ENCODE assay signal across 8 mouse cellular contexts in genomic region chrX:111696356-111697282, GRCm38 (mm10). TPM values are rescaled to one million over a fixed set of nuclear protein-coding genes. Genes with fewer than 3 reads are reported as not detected.
DNase-seq lines count a peak whose midpoint lies in the region; ATAC-seq and TF ChIP-seq lines count a peak whose summit lies in the region.

Gene Hdx, minus strand, starts transcription at chrX:111697079.

- no peaks in the 10 kb centered on the region for H3K36me3 ChIP-seq in megakaryocyte, embryonic 14.5 days (replicated peaks; ENCODE audit: low read length)
- no peaks in the 10 kb centered on the region for H3K36me3 ChIP-seq in embryonic facial prominence, embryonic 13.5 days
- no peaks in the 10 kb centered on the region for H3K36me3 ChIP-seq in heart, adult 2 months (ENCODE audit: control insufficient read depth, insufficient read depth, low read length)
- no peaks in the 10 kb centered on the region for H3K36me3 ChIP-seq in midbrain, embryonic 11.5 days (ENCODE audit: control insufficient read depth, insufficient read depth, low read length)
- no peaks in the 10 kb centered on the region for H3K36me3 ChIP-seq in stomach, embryonic 14.5 days (ENCODE audit: control insufficient read depth, insufficient read depth, low read length)

- H3K9me3 ChIP-seq in megakaryocyte, embryonic 14.5 days: no peaks in the 10 kb centered on the region
- H3K9me3 ChIP-seq in embryonic facial prominence, embryonic 13.5 days: no peaks in the 10 kb centered on the region
- H3K9me3 ChIP-seq in midbrain, embryonic 11.5 days (ENCODE audit: control insufficient read depth, low read length): no peaks in the 10 kb centered on the region
- no peaks in the 10 kb centered on the region for H3K9me3 ChIP-seq in stomach, embryonic 14.5 days (ENCODE audit: control insufficient read depth, low read depth, low read length)

- TF ChIP-seq POLR2A in heart, adult 2 months (IDR thresholded peaks at IDR 0.05; ENCODE audit: insufficient read depth, low read depth, low read length): no peak

- no peaks in the 10 kb centered on the region for H3K4me1 ChIP-seq in megakaryocyte, embryonic 14.5 days
- no peaks in the 10 kb centered on the region for H3K4me1 ChIP-seq in embryonic facial prominence, embryonic 13.5 days
- no peaks in the 10 kb centered on the region for H3K4me1 ChIP-seq in heart, adult 2 months (ENCODE audit: control insufficient read depth, insufficient read depth, low read length)
- H3K4me1 ChIP-seq in midbrain, embryonic 11.5 days (ENCODE audit: control insufficient read depth, insufficient read depth, low read length): no peaks in the 10 kb centered on the region
- no peaks in the 10 kb centered on the region for H3K4me1 ChIP-seq in stomach, embryonic 14.5 days (ENCODE audit: control insufficient read depth, insufficient read depth, low read length)

- peak within 1 kb of the TSS; percentile 57; the same call in 1 of the 2 replicates for H3K27ac ChIP-seq in embryonic facial prominence, embryonic 13.5 days
- H3K27ac ChIP-seq in heart, adult 2 months: no peak within 1 kb of the TSS
- peak within 1 kb of the TSS; percentile 63 for H3K27ac ChIP-seq in midbrain, embryonic 11.5 days (ENCODE audit: low read depth, low read length)
- peak within 1 kb of the TSS; percentile 48; the same call in 1 of the 2 replicates for H3K27ac ChIP-seq in stomach, embryonic 14.5 days (ENCODE audit: low read length)

- intact Hi-C loops in heart, adult 2 months (cut with DNase I): no loop called here
- intact Hi-C loops in left cerebral cortex, postnatal 36 days (cut with DNase I): no loop called here

- no peak for TF ChIP-seq CTCF in heart, adult 2 months (IDR thresholded peaks at IDR 0.05)

- TF ChIP-seq EP300 in heart, adult 2 months (IDR thresholded peaks at IDR 0.05; ENCODE audit: insufficient read depth, low read depth, low read length): no peak

- peak within 1 kb of the TSS; percentile 66 for H3K9ac ChIP-seq in embryonic facial prominence, embryonic 13.5 days
- H3K9ac ChIP-seq in heart, adult 2 months (ENCODE audit: low read depth, low read length): peak within 1 kb of the TSS; percentile 50; the same call in 1 of the 2 replicates
- peak within 1 kb of the TSS; percentile 68 for H3K9ac ChIP-seq in midbrain, embryonic 11.5 days (ENCODE audit: low read length)
- H3K9ac ChIP-seq in stomach, embryonic 14.5 days (replicated peaks; ENCODE audit: low read depth, low read length): 0 out of 2 replicates have a peak within 1 kb of the TSS, but pooled peaks have one; percentile 25

- H3K4me2 ChIP-seq in embryonic facial prominence, embryonic 13.5 days: peak within 1 kb of the TSS; percentile 60
- H3K4me2 ChIP-seq in midbrain, embryonic 11.5 days: peak within 1 kb of the TSS; percentile 46
- peak within 1 kb of the TSS; percentile 47 for H3K4me2 ChIP-seq in stomach, embryonic 14.5 days (replicated peaks; ENCODE audit: low read depth, low read length)

- ATAC-seq in megakaryocyte, adult 5-6 weeks (ENCODE audit: poor library complexity, severe bottlenecking): no peak
- peak; percentile 82 for ATAC-seq in embryonic facial prominence, embryonic 13.5 days (ENCODE audit: insufficient number of reproducible peaks, insufficient read depth, low FRiP score, low TSS enrichment, low read depth)
- peak; percentile 97 for ATAC-seq in midbrain, embryonic 11.5 days (ENCODE audit: low FRiP score)
- peak; percentile 84; the same call in 1 of the 2 replicates for ATAC-seq in stomach, embryonic 14.5 days (ENCODE audit: insufficient number of reproducible peaks, insufficient read depth, low FRiP score, low read depth)

- H3K79me2 ChIP-seq in heart, adult 2 months (replicated peaks; ENCODE audit: control insufficient read depth, insufficient read depth, low read length): no peaks in the 10 kb centered on the region

- peak; percentile 37 to 44 for DNase-seq in heart, adult 2 months
- DNase-seq in kidney, adult 18-20 months: peak; percentile 28
- DNase-seq in left cerebral cortex, postnatal 36 days (ENCODE audit: low spot score in 2 of 2): peak; percentile 47 to 50
- peak; percentile 94 for DNase-seq in midbrain, embryonic 11.5 days (ENCODE audit: low spot score, missing footprints)

- peak within 1 kb of the TSS; percentile 38 for H3K4me3 ChIP-seq in megakaryocyte, embryonic 14.5 days (replicated peaks)
- H3K4me3 ChIP-seq in embryonic facial prominence, embryonic 13.5 days: peak within 1 kb of the TSS; percentile 50
- peak within 1 kb of the TSS; percentile 40 for H3K4me3 ChIP-seq in heart, adult 2 months
- peak within 1 kb of the TSS; percentile 41 for H3K4me3 ChIP-seq in midbrain, embryonic 11.5 days (ENCODE audit: low read depth, low read length)
- H3K4me3 ChIP-seq in stomach, embryonic 14.5 days (ENCODE audit: low read depth, low read length): peak within 1 kb of the TSS; percentile 42

- WGBS in embryonic facial prominence, embryonic 13.5 days: 20% methylated on average over 26 of the region's 26 CpGs
- WGBS in heart, adult 2 months: 20% methylated on average over 26 of the region's 26 CpGs
- WGBS in midbrain, embryonic 11.5 days: 19% methylated on average over 26 of the region's 26 CpGs
- WGBS in stomach, embryonic 14.5 days: 20% methylated on average over 26 of the region's 26 CpGs

- H3K27me3 ChIP-seq in megakaryocyte, embryonic 14.5 days (replicated peaks): no peaks in the 10 kb centered on the region
- H3K27me3 ChIP-seq in embryonic facial prominence, embryonic 13.5 days: no peaks in the 10 kb centered on the region
- no peaks in the 10 kb centered on the region for H3K27me3 ChIP-seq in heart, adult 2 months (ENCODE audit: control insufficient read depth, insufficient read depth, low read length)
- no peaks in the 10 kb centered on the region for H3K27me3 ChIP-seq in midbrain, embryonic 11.5 days (ENCODE audit: control insufficient read depth, insufficient read depth, low read length)
- H3K27me3 ChIP-seq in stomach, embryonic 14.5 days (ENCODE audit: control insufficient read depth, insufficient read depth, low read length): no peaks in the 10 kb centered on the region

RNA-seq across cellular contexts. Expression of gene Hdx, which starts in this region (rescaled TPM):
- not detected in 2 replicates for polyA plus RNA-seq in megakaryocyte, embryonic 14.5 days (2012; ENCODE audit: insufficient read depth, low replicate concordance)
- not detected in 2 replicates for total RNA-seq in megakaryocyte, adult 5-6 weeks (2015)
- total RNA-seq in megakaryocyte, adult 5-6 weeks (2017): not detected in 2 replicates
- 0.85 and 1.2 TPM in 2 replicates for polyA plus RNA-seq in embryonic facial prominence, embryonic 13.5 days (2015; fragmentation: Nextera tagmentation; extraction: Ambion mirVana)
- total RNA-seq in heart, adult 2 months (2021): under 1 TPM; 0.16 TPM
- polyA plus RNA-seq in heart, adult 2 months (2012; rRNA removed): 0.12 and 0.15 TPM in 2 replicates
- total RNA-seq in left cerebral cortex, postnatal 36 days (2021): 1 to 10 TPM; 3.3 to 4.1 TPM
- polyA plus RNA-seq in midbrain, embryonic 11.5 days (2014; fragmentation: Nextera tagmentation; extraction: Ambion mirVana): 2.6 and 2.8 TPM in 2 replicates
- polyA plus RNA-seq in stomach, embryonic 14.5 days (2014; fragmentation: Nextera tagmentation; extraction: Ambion mirVana): 1.2 and 1.3 TPM in 2 replicates

Comparison
In these comparisons a context has a peak if more than half of its experiments do, and no peak if none do; other contexts are left out.
1. Peak in DNase-seq, H3K4me3 ChIP-seq and H3K9ac ChIP-seq in heart, adult 2 months; RNA of the gene not detected or under 1 TPM.
2. DNase-seq: peak in every context shown above with its lines; median percentile 94 in midbrain, embryonic 11.5 days; 48 in left cerebral cortex, postnatal 36 days; 40 in heart, adult 2 months; 28 in kidney, adult 18-20 months.